Mouse (Mus musculus) gastrocnemius, postnatal 4 days (tissue): ENCODE data around the gene Acads. TPM values are rescaled to one million over a fixed set of nuclear protein-coding genes. Genes with fewer than 3 reads are reported as not detected.
A peak's percentile ranks its signal among the peaks of the same experiment; 100 is the strongest.
"Not testable (repeated sequence)": the region's sequence is repeated elsewhere in the genome, so short reads cannot be mapped to it uniquely, and the experiment has no call there.

Source experiments
- DNase-seq, 2 experiments: peaks; one replicate each; pipeline ENCODE4 v3.0.0; 2021 to 2022; ENCODE audit warnings: low spot score in 2 of 2, mixed read lengths in 2 of 2
- total RNA-seq, 2 experiments: library from RNA; stranded (reverse); gene quantifications; 2 replicates each; pipeline ENCODE4 v1.2.3; 2021

Gene Acads
- total RNA-seq, 2 experiments from 2014 or later: 74.6 to 78.1 TPM

DNA sequence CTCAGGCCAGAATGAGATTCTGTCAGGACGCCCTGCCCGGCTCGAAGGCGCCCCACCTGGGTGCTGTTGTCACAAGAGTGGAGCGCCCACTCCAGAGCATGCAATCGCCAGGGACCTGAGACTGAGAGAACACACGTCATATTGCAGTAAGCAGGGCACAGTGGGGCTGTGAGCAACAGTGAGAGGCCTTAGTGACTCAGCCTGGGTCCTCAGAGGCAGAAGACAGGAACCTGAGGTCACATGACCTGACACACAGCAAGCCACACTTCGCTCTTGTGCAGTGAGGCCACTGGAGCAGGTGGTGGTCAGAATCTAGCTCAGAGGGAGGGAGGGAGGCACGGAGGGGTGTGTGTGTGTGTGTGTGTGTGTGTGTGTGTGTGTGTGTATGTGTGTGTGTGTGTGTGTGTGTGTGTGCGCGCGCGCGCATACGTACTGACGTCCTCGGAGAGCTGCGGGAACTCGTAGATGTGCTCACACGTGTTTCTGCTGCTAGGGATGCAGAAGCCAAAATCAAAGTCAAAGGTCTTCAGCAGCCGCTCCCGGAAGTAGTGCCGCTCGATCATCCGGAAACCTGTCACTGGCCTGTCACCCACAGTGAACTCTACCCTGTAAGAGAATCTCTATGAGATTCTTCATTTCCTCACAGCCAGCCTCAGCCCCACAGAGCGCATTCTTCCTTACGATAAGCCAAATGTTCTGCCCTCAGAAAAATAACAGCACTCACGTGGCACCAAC is 7.6 kb upstream of the Acads start:
- DNase-seq: no peak

DNA sequence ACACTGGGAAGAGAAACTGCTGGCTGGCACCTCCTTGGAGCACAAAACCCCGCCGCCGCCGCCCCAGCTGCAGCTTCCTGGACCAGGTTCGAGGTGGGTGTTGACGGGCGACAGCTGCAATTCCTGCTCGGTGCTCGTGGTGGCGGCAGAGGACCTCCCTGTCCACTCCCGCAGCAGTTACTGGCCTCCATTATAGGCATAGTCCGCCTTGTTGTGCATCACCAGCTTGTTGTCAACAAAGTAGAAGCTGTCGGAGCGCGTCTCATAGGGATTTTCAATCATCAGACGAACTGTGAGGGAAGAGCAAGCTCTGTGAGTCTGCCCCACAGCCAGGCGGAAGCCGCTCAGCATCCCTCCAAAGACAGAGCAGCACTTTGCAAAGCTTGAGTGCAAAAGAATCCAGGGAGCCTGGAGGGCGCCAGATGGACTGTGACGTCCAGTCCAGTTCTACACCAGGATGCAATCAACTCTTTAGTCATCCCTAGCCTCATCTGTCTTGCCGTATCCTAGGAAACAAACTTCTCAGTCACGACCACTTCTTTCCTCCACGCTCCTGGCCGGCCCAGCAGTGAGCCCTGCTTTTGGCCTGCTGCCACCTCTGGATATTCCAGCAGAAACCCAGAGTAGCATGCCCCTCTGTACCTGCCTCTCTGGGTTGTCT is 6.2 kb upstream of the Acads start:
- peak; percentile 62 to 84 for DNase-seq

DNA sequence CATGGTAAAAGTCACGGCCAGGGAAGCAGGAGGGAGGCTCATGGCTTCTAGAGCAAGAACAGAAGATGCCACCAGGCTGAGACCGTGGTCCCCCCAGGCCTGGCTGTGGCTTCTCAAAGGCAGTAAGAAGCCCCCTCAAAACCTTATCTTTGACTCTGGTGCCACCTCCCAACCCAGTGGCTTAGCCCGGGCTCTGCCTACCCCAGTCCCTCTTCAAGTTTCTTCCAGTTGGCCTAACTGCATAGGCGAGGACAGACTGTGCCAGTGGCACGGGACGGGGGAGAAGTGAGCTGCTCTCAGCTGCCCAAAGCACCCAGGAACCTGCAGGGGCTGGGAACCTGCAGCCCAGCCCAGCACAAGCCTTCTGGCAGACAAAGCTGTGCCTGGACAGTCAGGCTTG is 5.5 kb upstream of the Acads start:
- DNase-seq: no peak

DNA sequence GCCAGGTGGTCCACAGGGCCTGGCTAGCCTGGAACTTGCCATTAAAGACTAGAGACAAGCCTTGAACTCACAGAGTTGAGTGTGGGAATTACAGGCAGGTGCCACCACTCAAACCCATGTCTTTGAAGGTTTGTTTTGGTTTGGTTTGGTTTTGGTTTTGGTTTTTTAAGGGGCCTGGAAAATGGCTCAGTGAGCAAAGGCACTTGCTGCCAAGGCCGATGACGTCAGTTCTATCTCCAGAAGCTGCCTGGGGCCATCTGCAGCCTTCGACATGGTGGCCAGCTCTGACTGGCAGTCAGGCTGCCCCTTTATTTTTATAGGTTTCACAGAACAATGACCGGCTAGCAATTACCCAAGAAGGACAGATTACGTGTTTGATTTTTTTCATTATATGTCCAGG is 1.8 kb upstream of the Acads start:
- DNase-seq: no peak

DNA sequence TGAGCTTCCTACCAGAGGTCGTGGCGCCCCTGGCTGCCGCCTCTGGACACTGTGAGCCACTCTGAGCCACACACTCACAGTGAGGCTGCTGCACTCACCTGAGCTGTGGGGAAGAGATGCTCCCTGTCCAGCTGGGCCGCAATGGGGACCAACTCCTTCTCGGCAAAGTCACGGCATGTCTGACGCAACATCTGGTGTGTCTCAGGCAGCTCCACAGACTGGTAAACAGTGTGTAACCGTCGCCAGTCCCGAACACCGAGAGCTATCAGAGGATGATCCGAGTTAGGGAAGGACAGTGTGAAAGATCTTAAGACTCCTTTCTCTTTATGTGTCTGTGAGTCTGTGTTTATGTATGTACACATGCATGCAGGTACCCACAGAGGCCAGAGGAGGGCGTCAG is 1.7 kb downstream of the Acads start:
- no peak for DNase-seq

DNA sequence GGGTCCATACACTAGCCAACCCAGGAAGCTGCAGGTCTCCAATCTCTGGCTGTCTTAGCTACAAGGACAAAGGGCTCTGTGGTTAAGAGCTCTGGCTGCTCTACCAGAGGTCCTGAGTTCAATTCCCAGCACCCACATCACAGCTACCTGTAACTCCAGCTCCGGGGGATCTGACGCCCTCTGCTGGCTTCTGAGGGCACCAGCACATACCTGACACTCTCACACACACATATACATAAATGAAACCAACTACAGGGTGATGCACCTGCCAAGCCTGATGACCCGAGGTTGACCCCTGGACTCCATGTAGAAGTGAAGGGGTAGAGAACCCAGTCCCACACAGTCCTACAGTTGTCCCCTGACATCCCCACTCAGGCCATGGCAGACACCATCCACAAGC is 2.7 kb downstream of the Acads start:
- DNase-seq: no peak

DNA sequence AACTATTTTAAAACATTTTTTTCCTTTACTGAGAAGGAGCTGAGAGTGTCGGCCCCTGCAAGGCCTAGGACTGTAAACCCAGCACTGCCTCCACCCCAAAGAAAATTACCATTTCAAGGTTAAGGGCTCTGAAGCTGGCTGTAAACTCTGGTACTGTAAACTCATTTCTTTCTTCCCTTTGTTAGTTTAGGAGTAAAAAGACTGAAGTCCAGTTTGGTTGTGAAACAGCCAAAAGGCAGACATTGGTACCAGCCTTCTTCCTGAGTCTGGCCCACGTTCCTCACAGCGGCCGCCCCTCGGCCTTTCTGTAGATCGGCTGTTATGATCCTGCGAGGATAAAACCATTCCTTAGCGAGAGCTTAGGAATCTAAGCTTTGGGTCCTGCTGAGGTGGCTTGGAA is 4.6 kb downstream of the Acads start:
- DNase-seq: no peak

DNA sequence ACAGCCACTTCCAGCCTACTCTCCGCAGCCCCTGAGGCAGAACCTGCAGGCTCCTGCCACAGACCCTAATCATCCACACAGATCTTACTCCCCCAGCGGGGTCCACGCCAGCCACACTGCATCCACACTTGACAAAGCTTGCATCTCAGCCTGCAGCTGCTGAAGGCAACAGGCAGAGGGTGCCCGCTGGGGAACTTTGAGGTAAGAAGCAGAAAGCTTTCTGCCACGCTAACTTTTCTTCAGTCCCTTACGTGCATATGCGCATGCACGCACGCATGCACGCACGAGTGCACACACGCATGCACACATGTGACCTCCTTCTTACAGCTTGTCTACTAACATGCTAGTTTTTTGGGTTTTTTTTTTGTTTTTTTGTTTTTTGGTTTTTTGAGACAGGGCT is 5.9 kb downstream of the Acads start:
- DNase-seq: no peak

DNA sequence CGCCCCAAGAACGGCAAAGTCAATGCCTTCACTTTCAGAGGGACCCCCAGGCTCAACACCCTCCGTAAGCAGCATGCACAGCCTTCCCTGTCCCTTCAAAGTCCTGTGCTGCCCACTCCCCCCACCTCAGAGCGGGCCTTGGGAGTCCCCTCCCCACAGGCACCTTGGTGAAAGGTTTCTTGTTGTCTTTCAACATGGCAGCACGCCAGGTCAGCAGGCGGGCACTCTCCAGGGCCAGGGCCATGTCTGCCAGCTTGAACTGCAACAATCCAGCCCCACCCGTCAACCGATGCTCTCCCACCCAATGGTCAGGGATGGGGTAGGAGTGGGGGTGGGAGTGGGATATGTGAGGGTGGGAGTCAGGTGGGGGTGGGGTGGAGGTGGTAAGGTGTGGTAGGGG is 8.0 kb downstream of the Acads start:
- no peak for DNase-seq

DNA sequence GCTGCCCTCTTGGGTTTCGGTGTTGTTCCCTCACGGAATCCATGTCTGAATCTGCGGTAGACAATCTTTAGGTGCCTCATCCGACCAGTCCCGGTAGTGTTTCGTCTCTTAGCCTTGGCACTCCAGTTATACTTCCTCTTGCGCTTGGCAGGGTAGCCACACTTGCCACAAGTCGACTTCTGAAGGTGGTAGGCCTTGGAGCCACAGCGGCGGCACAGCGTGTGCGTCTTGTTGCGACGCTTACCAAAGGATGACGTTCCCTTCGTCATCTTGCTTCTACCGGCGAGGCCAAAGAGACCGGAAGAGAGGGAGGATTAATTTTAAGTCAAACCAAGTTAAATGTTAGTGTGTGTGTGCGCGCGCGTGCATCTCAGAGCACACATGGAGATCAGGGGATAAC is 15.9 kb downstream of the Acads start:
- not testable (repeated sequence) for DNase-seq

DNA sequence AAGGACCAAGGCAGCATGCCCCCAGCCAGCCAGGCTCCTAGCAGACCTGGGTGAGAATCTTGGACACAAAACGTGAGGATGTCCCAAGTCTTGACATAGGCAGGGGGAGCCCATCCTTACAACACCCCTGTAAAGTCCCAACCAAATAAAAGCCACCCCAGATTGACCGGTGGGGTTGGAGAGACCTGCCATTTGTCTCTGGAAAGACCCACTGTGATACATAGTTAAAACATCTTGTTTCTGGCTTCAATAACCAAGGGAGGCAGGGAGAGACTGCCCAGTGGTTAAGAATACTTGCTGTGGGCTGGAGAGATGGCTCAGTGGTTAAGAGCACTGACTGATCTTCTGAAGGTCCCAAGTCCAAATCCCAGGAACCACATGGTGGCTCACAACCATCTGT is 16.9 kb downstream of the Acads start:
- DNase-seq: no peak

DNA sequence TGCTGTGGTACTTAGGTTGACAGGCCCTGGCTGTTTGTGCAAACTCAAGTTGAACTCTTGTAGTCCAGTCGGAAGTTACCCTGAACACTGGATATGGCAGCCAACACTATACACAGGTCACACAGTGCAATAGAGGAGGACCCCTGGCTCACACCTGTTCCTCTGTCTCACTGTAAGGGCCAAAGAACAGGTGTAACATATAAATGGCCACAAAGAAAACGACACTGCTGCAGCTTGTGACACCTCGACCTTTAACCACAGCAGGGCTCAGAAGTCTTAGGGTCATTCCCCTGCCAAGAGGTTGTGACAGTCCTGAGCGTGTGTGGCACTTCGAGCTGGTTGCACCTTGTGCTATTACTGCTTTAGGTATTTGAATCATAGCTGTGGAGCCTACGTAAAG is 18.7 kb downstream of the Acads start:
- no peak for DNase-seq

DNA sequence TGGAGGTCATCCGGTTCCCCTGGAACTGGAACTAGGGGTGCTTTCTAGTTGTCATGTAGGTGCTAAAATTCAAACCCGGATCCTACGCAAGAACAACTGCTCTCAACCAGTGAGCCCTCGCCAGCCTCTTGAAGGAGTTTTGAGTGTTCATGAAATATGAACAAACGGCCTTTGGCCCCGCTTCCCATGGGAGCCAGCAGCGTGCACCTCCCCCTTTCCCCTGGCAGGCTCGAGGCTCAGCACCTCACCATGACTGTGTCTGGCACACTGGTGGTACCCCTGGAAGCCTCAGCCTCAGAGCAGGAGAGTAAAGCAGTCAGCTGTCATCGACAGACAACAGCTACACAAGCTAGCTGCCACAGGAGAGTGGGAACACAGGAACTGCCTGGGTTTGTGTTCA is 19.2 kb downstream of the Acads start:
- no peak for DNase-seq

DNA sequence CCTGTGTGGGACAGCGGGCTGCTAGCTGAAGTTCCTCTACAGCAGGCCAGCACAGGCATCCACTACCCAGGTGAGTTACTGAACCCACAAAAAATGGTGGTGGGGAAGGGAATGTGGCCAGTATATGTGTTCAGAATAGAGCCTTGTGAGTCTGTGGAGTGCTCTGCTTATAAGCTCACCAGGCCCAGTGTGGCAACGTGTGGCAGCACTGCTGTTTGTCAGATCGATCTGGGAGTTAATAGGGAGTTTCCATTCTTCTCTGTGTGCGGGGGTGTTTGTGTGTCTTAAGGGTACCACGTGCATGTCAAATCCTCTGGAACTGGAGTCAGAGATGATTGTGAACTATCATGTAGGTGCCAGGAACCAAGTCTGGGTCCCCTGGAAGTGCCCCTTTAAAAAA is 19.6 kb downstream of the Acads start:
- DNase-seq: no peak

DNA sequence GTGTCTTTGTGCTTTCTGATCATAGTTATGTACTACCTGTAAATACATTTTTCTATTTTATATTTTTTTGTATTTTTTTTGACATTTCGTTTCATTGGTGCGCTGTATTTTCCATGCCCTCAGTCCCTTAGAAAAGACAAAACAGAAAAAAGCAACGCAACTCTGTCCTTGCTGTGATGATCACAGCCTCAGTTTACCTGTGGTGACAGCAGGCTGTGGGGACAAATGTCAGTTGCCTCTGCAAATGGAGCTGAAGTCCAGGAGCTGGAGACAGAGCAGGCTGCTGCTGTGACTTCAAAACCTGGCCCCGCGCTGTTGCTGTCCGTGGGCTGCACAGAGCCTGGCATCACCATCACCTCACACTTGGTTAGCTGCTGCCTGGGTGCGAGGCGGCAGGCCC is 21.0 kb downstream of the Acads start, which contains the start of gene Gm10401:
TSS of gene Gm10401 (minus strand) at position 101 of the 400 bp plus-strand sequence.
- DNase-seq: no peak

DNA sequence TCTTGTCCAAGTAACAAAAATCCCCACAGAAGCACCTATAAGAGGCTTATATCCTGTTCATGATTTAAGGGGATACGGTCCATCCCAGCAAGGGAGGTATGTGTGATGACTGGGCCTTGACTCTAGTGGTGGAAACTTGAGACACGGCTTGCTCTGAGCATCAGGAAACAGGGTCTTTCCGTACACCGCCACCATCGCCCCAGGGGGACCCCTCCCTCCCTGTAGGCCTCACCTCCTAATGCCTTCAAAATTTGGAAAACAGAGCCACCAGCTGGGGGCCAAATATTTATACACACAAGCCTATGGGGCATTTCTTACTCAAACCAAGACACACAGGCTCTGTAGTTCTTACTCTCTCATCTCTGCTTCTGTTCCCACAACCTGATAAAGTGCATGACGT is 27.4 kb downstream of the Acads start:
- DNase-seq: no peak

DNA sequence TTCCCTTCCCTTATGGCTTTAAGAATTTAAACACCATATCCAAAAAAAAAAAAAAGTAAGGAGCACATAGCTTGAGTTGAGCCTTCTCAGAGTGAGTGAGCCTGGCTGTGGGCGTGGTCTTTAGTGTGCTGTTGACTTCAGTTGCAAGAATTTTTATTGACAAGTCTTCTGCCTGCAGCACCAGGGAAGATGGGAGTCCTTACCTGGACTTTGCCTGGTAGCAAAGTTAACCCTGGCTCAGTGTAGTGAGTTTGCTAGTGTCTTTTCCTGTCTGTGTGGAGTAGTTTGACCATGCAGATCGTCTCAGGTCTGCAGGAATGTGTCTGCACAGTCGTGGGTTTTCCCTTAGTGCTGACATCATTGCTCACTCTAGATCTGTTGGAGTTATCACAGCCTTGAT is 28.1 kb downstream of the Acads start:
- DNase-seq: no peak

DNA sequence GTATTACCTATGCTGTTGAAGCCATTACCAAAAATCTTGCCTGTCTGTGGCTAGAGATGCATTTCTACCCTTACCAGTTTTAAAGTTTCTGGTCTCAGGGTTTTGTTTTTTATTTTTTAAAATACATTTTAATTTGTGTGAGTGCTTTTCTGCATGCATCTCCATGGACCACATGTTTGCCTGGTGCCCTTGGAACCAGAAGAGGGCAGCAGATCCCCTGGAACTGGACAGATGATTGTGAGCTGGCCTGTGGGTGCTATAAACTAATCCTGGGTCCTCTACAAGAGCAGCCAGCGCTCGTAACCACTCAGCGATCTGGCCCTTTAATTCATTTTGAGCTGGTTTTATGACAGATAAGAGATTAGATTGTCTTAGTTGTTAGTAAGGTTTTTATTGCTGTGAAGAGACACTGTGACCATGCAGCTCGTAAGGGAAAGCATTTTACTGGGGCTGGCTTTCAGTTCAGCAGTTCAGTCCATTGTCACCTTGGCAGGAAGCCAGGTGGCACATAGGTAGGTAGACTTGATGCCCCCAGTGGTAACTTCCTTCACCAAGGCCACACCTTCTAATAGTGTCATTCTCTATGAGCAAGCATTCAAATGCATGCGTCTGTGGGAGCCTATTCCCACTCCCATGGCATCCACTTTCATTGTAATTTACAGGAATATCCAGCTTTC is 29.4 kb downstream of the Acads start:
- DNase-seq: no peak

DNA sequence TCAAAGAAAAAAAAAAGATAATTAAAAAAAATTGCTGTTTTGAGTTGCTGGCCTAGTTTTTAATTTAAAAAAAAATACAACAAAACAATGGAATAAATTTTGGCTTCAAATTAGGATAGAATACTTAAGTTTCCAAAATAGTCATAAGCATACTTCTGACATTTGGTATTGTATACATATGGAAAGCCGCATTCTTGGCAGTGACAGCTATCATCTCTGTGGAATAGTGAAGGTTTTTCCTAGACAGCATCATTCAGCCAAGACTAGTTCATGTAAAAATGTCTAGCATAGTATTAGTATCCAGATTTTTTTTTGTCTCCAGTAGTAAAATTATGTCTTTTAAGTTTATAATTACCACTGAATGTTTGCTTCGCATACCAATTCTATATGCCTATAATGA is 33.5 kb downstream of the Acads start:
- DNase-seq: no peak

DNA sequence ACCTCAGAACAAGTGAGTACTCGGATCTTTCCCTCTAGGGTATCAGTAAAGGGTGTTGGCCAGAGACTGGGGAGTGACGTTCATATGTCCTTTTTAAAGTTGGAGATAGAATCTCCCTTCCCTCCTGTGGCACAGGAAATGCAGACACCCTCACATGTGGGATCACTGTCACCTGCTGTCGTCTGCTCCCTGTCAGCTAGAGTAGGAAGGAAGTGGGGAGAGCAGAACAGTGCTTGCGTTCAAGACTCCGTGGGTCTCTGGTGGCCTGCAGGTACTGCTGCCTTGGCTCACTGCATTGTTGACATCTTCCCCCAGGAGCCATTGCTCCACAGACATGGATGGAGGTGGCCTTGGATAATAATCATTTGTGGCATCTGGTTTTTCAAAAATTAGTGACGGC is 35.7 kb downstream of the Acads start:
- no peak for DNase-seq

DNA sequence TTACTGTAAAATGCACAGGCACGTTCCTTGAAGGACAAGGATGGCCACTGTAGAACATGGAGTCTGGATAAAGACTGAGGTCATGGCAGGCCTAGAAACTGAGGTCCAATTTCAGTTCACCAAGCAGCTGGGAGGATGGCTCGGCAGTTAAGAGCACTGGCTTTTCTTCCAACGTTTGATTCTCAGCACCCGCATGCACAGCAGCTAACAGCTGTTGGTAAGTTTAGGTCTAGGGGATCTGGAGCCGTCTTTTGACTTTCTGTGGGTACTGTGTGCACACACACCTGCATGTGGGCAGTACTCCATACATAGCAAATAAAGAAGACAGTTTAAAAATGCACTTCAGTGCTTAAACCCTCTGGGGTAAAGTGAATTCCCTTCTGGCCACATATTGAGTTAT is 37.5 kb downstream of the Acads start:
- no peak for DNase-seq

DNA sequence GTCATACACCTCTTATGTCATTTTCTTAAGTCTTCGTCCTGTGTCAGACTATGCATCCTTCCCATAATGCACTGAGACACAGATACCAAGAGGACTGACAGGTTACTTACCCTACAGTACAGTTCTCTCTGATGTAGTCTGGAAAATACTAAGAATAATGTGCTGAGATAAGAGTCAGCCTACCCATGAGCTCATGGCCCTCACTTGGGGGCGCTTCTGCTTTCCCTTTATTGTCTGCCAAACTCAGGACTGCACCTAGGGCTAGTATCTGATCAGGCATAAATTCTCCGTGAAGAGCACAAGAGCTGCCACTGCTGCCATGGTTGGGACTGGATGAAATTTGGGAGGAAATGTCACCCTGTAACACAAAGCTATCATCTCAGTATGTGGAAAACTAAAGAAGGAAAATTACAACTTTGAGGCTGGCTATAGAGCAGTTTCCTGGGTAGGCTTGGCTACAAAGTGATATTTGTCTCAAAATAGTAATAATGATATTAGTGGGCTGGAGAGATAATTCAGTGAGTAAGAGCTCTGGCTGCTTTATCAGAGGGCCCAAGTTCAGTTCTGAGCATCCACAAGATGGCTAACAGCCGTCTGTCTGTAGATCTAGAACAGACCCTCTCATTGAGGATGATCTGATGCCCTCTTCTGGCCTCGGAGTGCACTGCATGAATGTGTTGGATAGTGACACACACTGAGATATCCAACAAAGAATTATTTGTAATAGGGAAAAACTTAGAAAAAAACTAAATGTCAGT is 42.8 kb downstream of the Acads start:
- DNase-seq: peak; percentile 34 to 65
